Comparison of ENCODE assay signal across 9 mouse cellular contexts in the genomic region with DNA sequence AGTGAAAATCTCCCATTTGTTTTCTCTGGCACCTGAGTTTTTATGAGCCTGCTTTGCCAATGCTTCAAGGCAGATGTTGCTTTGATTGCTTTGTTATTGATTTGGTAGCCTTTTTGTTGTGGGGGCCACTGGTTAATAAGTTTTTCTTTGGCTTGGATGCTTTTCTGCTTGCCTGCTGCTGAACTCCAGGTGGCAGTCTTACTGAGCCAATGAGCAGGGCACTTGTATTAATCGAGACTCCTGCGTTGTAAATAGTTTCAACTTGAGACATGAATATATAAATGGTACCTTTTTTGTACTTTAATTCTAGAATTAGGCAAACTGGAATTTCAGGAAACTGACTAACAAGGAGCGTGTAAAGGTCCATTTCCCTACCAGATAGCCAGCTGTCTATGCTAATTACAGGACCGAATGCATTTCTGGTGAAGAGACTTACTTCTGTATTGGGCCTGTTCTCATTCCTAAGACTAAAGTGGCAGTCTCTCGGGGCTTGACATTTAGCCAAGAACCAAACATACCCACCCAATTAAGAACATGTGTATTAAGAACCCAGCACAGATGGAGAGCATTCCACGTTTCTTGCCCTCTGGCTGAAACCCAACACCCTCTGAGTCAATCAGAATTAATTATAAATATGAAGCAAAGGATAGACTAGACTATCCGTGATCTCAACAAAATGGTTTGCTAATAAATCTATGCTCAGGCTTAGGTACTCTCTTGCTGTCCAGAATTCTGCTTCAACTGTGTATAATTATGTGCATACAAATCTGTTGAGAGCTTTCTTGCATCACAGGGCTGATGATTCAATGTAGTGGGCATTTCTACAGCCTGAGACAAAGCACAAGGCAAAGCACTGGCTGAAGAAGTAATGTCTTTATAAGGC. TPM values are rescaled to one million over a fixed set of nuclear protein-coding genes. Genes with fewer than 3 reads are reported as not detected.
DNase-seq lines count a peak whose midpoint lies in the region; ATAC-seq and TF ChIP-seq lines count a peak whose summit lies in the region.
"Had no signal": no experiment of that assay in that cellular context is flagged by ENCODE, and none has a peak within 500 bp of the region (broad histone marks: within the 10 kb centered on the region; RNA-seq: fewer than 3 reads in every experiment).

No protein-coding gene starts in this region.

- no peak overlapping the region for H3K4me3 ChIP-seq in heart, embryonic 16.5 days (ENCODE audit: low read length)
- H3K4me3 ChIP-seq in lung, embryonic 14.5 days (ENCODE audit: low read depth, low read length), result no peak overlapping the region
- no peak overlapping the region for H3K4me3 ChIP-seq in embryonic facial prominence, embryonic 13.5 days
- H3K4me3 ChIP-seq in myocyte, result no peak overlapping the region
- H3K4me3 ChIP-seq in kidney, embryonic 16.5 days (ENCODE audit: low read length), result no peak overlapping the region

- no peaks in the 10 kb centered on the region for H3K9me3 ChIP-seq in heart, embryonic 16.5 days (replicated peaks; ENCODE audit: control insufficient read depth, low read length)
- no peaks in the 10 kb centered on the region for H3K9me3 ChIP-seq in lung, embryonic 14.5 days (ENCODE audit: low read depth, low read length)
- no peaks in the 10 kb centered on the region for H3K9me3 ChIP-seq in embryonic facial prominence, embryonic 13.5 days
- no peaks in the 10 kb centered on the region for H3K9me3 ChIP-seq in kidney, embryonic 16.5 days (ENCODE audit: low read length)

- TF ChIP-seq CTCF in lung, embryonic 14.5 days (IDR thresholded peaks at IDR 0.05; ENCODE audit: low read depth), result peak; percentile 34; the same call in 1 of the 2 replicates

- DNase-seq in heart, postnatal 14 days, result no peak
- no peak for DNase-seq in lung, embryonic 14.5 days
- no peak for DNase-seq in lung, postnatal 10 days
- DNase-seq in spleen, adult 18-20 months, result no peak

- peak overlapping the region; percentile 58 for H3K27ac ChIP-seq in heart, embryonic 16.5 days (ENCODE audit: low read length)
- H3K27ac ChIP-seq in lung, embryonic 14.5 days (ENCODE audit: low read depth), result no peak overlapping the region
- H3K27ac ChIP-seq in embryonic facial prominence, embryonic 13.5 days, result peak overlapping the region; percentile 44
- H3K27ac ChIP-seq in kidney, embryonic 16.5 days (ENCODE audit: low read length), result no peak overlapping the region

- peak overlapping the region; percentile 15 for H3K9ac ChIP-seq in heart, embryonic 16.5 days (ENCODE audit: low read length)
- no peak overlapping the region for H3K9ac ChIP-seq in lung, embryonic 14.5 days
- no peak overlapping the region for H3K9ac ChIP-seq in embryonic facial prominence, embryonic 13.5 days
- H3K9ac ChIP-seq in kidney, embryonic 16.5 days (replicated peaks; ENCODE audit: low read length), result no peak overlapping the region

- peaks cover 73% of the 10 kb centered on the region for H3K79me2 ChIP-seq in myocyte (ENCODE audit: control insufficient read depth, insufficient read depth)

- intact Hi-C loops in heart, postnatal 14 days (cut with DNase I), result no loop called here

- H3K27me3 ChIP-seq in heart, embryonic 16.5 days (ENCODE audit: control insufficient read depth, insufficient read depth, low read length), result no peaks in the 10 kb centered on the region
- no peaks in the 10 kb centered on the region for H3K27me3 ChIP-seq in lung, embryonic 14.5 days (ENCODE audit: insufficient read depth, low read length)
- no peaks in the 10 kb centered on the region for H3K27me3 ChIP-seq in embryonic facial prominence, embryonic 13.5 days
- H3K27me3 ChIP-seq in myocyte (ENCODE audit: control insufficient read depth, insufficient read depth, insufficient read length), result no peaks in the 10 kb centered on the region
- H3K27me3 ChIP-seq in kidney, embryonic 16.5 days (ENCODE audit: insufficient read depth, low read length), result no peaks in the 10 kb centered on the region

- no peak overlapping the region for H3K4me2 ChIP-seq in heart, embryonic 16.5 days (ENCODE audit: low read depth, low read length)
- no peak overlapping the region for H3K4me2 ChIP-seq in lung, embryonic 14.5 days
- H3K4me2 ChIP-seq in embryonic facial prominence, embryonic 13.5 days, result peak overlapping the region; percentile 11; the same call in 1 of the 2 replicates
- peak overlapping the region; percentile 28 for H3K4me2 ChIP-seq in myocyte (ENCODE audit: low read depth)
- no peak overlapping the region for H3K4me2 ChIP-seq in kidney, embryonic 16.5 days (replicated peaks; ENCODE audit: low read depth, low read length)

- peaks cover 32% of the 10 kb centered on the region for H3K36me3 ChIP-seq in heart, embryonic 16.5 days (ENCODE audit: control insufficient read depth, insufficient read depth)
- peaks cover 75% of the 10 kb centered on the region for H3K36me3 ChIP-seq in lung, embryonic 14.5 days (ENCODE audit: insufficient read depth)
- peaks cover 55% of the 10 kb centered on the region for H3K36me3 ChIP-seq in embryonic facial prominence, embryonic 13.5 days
- peaks cover 57% of the 10 kb centered on the region for H3K36me3 ChIP-seq in myocyte (ENCODE audit: control insufficient read depth, insufficient read depth)
- H3K36me3 ChIP-seq in kidney, embryonic 16.5 days (ENCODE audit: insufficient read depth, low read length), result peaks cover 45% of the 10 kb centered on the region

- no peak overlapping the region for H3ac ChIP-seq in myocyte (ENCODE audit: control insufficient read depth, insufficient read length)

- ATAC-seq in heart, embryonic 16.5 days (replicated peaks; ENCODE audit: extremely low read depth, insufficient read depth, low FRiP score), result no peak
- no peak for ATAC-seq in lung, embryonic 14.5 days (ENCODE audit: insufficient read depth)
- no peak for ATAC-seq in embryonic facial prominence, embryonic 13.5 days (ENCODE audit: insufficient number of reproducible peaks, insufficient read depth, low FRiP score, low TSS enrichment, low read depth)
- no peak for ATAC-seq in kidney, embryonic 16.5 days (ENCODE audit: low FRiP score, low TSS enrichment)

- WGBS in heart, embryonic 16.5 days, result 52% methylated on average over 7 of the region's 7 CpGs
- WGBS in lung, embryonic 14.5 days, result 70% methylated on average over 7 of the region's 7 CpGs
- WGBS in embryonic facial prominence, embryonic 13.5 days, result 23% methylated on average over 7 of the region's 7 CpGs
- WGBS in kidney, embryonic 16.5 days, result 77% methylated on average over 7 of the region's 7 CpGs

- H3K4me1 ChIP-seq in heart, embryonic 16.5 days (ENCODE audit: control insufficient read depth, insufficient read depth, low read length), result peaks cover 21% of the 10 kb centered on the region
- no peaks in the 10 kb centered on the region for H3K4me1 ChIP-seq in lung, embryonic 14.5 days (ENCODE audit: insufficient read depth)
- H3K4me1 ChIP-seq in embryonic facial prominence, embryonic 13.5 days, result peaks cover 25% of the 10 kb centered on the region
- no peaks in the 10 kb centered on the region for H3K4me1 ChIP-seq in kidney, embryonic 16.5 days (ENCODE audit: insufficient read depth, low read length)

- TF ChIP-seq POLR2A in myocyte (IDR thresholded peaks at IDR 0.05; ENCODE audit: insufficient read length, low read depth), result no peak

TF ChIP-seq in myocyte, 11 proteins besides CTCF, POLR2A, EP300 and RAD21:
- TF ChIP-seq MYOG (IDR thresholded peaks at IDR 0.05; ENCODE audit: control insufficient read depth in 1 of 3, insufficient read depth in 1 of 3, insufficient read length in 2 of 3, low read depth in 2 of 3) (peak in 1 of 3 experiments; percentile 17), CEBPB (IDR thresholded peaks at IDR 0.05; ENCODE audit: insufficient read depth, poor library complexity, severe bottlenecking) (0 out of 2 replicates have a peak, but pooled peaks have one; percentile 14), MYOD1 (IDR thresholded peaks at IDR 0.05; ENCODE audit: control insufficient read depth in 1 of 3, insufficient read length in 2 of 3, low read depth in 2 of 3) (no peak)
TF ChIP-seq in myocyte: peak in this region for 2.

RNA-seq across cellular contexts. Expression of gene Calu, which starts 14.6 kb away (rescaled TPM):
- 403 and 405 TPM in 2 replicates for polyA plus RNA-seq in heart, embryonic 16.5 days (2015; fragmentation: Nextera tagmentation; extraction: Ambion mirVana)
- total RNA-seq in heart, postnatal 14 days (2021), result 100 to 1,000 TPM; 262 TPM
- 451 and 469 TPM in 2 replicates for polyA plus RNA-seq in lung, embryonic 14.5 days (2014; fragmentation: Nextera tagmentation; extraction: Ambion mirVana)
- polyA plus RNA-seq in embryonic facial prominence, embryonic 13.5 days (2015; fragmentation: Nextera tagmentation; extraction: Ambion mirVana), result 378 and 449 TPM in 2 replicates
- polyA plus RNA-seq in myocyte (2012; fragmentation: generic; extraction: Trizol), result 183 TPM
- polyA plus RNA-seq in kidney, embryonic 16.5 days (2015; fragmentation: Nextera tagmentation; extraction: Ambion mirVana), result 420 and 457 TPM in 2 replicates

RNA-seq across cellular contexts. Expression of gene Opn1sw, which starts 25.8 kb away (rescaled TPM):
- 0.62 and 0.76 TPM in 2 replicates for polyA plus RNA-seq in heart, embryonic 16.5 days (2015; fragmentation: Nextera tagmentation; extraction: Ambion mirVana)
- total RNA-seq in heart, postnatal 14 days (2021), result not detected
- polyA plus RNA-seq in lung, embryonic 14.5 days (2014; fragmentation: Nextera tagmentation; extraction: Ambion mirVana), result 0.61 and 0.84 TPM in 2 replicates
- 0.70 and 1.0 TPM in 2 replicates for polyA plus RNA-seq in embryonic facial prominence, embryonic 13.5 days (2015; fragmentation: Nextera tagmentation; extraction: Ambion mirVana)
- 0.17 TPM for polyA plus RNA-seq in myocyte (2012; fragmentation: generic; extraction: Trizol)
- 0.44 and 0.79 TPM in 2 replicates for polyA plus RNA-seq in kidney, embryonic 16.5 days (2015; fragmentation: Nextera tagmentation; extraction: Ambion mirVana)

RNA-seq across cellular contexts. Expression of gene Ccdc136, which starts 33.6 kb away (rescaled TPM):
- polyA plus RNA-seq in heart, embryonic 16.5 days (2015; fragmentation: Nextera tagmentation; extraction: Ambion mirVana), result 21.6 and 22.7 TPM in 2 replicates
- 1 to 10 TPM; 3.6 TPM for total RNA-seq in heart, postnatal 14 days (2021)
- polyA plus RNA-seq in lung, embryonic 14.5 days (2014; fragmentation: Nextera tagmentation; extraction: Ambion mirVana), result 15.3 and 15.8 TPM in 2 replicates
- polyA plus RNA-seq in embryonic facial prominence, embryonic 13.5 days (2015; fragmentation: Nextera tagmentation; extraction: Ambion mirVana), result 20.2 and 30.7 TPM in 2 replicates
- 16.7 TPM for polyA plus RNA-seq in myocyte (2012; fragmentation: generic; extraction: Trizol)
- polyA plus RNA-seq in kidney, embryonic 16.5 days (2015; fragmentation: Nextera tagmentation; extraction: Ambion mirVana), result 20.2 and 23.3 TPM in 2 replicates

RNA-seq across cellular contexts. Expression of gene Fam71f1, which starts 43.5 kb away (rescaled TPM):
- not detected in 2 replicates for polyA plus RNA-seq in heart, embryonic 16.5 days (2015; fragmentation: Nextera tagmentation; extraction: Ambion mirVana)
- not detected for total RNA-seq in heart, postnatal 14 days (2021)
- polyA plus RNA-seq in lung, embryonic 14.5 days (2014; fragmentation: Nextera tagmentation; extraction: Ambion mirVana), result 0.19 TPM in 1 of 2 replicates, not detected in the other
- not detected in 2 replicates for polyA plus RNA-seq in embryonic facial prominence, embryonic 13.5 days (2015; fragmentation: Nextera tagmentation; extraction: Ambion mirVana)
- polyA plus RNA-seq in myocyte (2012; fragmentation: generic; extraction: Trizol), result 0.47 TPM
- polyA plus RNA-seq in kidney, embryonic 16.5 days (2015; fragmentation: Nextera tagmentation; extraction: Ambion mirVana), result 0.12 and 0.26 TPM in 2 replicates
- total RNA-seq: layer of hippocampus, postnatal 14 days had no signal

Comparison
In these comparisons a context has a peak if more than half of its experiments do, and no peak if none do; other contexts are left out.
1. H3K27ac ChIP-seq: peak in heart, embryonic 16.5 days (single experiment) and embryonic facial prominence, embryonic 13.5 days (single experiment); none in lung, embryonic 14.5 days (single experiment) and kidney, embryonic 16.5 days (single experiment).
2. H3K4me2 ChIP-seq: peak in embryonic facial prominence, embryonic 13.5 days (single experiment) and myocyte (single experiment); none in heart, embryonic 16.5 days (single experiment), lung, embryonic 14.5 days (single experiment) and kidney, embryonic 16.5 days (single experiment).